Mouse (Mus musculus): Measurements from ENCODE around the gene Clec12b. TPM values are rescaled to one million over a fixed set of nuclear protein-coding genes. Genes with fewer than 3 reads are reported as not detected.

Clec12b gene
- polyA plus RNA-seq (2015; fragmentation: Nextera tagmentation; extraction: Ambion mirVana): not detected in 2 replicates

- H3K27ac ChIP-seq: no peak within 1 kb of the TSS
- H3K9me3 ChIP-seq: no peaks in the 10 kb centered on the region
- no peaks in the 10 kb centered on the region for H3K27me3 ChIP-seq
- H3K9ac ChIP-seq: no peak within 1 kb of the TSS
- no peaks in the 10 kb centered on the region for H3K36me3 ChIP-seq
- 75% methylated on average over 2 of the region's 2 CpGs for WGBS
- H3K4me1 ChIP-seq: no peaks in the 10 kb centered on the region
- no peak within 1 kb of the TSS for H3K4me2 ChIP-seq
- H3K4me3 ChIP-seq: no peak within 1 kb of the TSS
- ATAC-seq (ENCODE audit: insufficient number of reproducible peaks, low FRiP score, low TSS enrichment, low read depth): no peak
These were observed at the start of gene Clec12b for GRCm38 (mm10) chr6:129385774-129386173. Gene Clec12b (minus strand): TSS chr6:129385874.

DNA sequence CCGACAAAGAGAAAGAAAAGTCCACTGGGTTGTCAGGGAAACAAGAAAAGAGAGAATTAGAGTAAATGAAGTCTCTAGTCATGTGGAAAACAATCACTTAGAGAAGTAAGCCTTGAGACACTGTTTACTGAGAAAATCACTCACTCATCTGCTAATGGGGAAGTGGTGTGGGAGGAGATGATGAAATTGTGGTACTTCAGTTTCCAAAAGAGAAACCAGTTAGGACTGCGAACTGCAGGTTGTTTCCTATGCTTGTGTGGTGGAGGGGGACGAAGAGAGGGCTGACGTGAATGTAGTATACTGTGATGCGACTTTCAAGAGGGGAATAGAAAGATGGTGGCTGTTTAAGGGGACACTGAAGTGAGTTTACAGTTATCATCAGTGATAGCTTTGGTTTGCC, 48.6 kb upstream of the Clec12b start:
- no peaks in the 10 kb centered on the region for H3K9me3 ChIP-seq
- H3K36me3 ChIP-seq: no peaks in the 10 kb centered on the region
- no peaks in the 10 kb centered on the region for H3K4me1 ChIP-seq
- no peak overlapping the region for H3K9ac ChIP-seq
- WGBS: 81% methylated on average over 5 of the region's 5 CpGs
- no peak overlapping the region for H3K27ac ChIP-seq
- no peaks in the 10 kb centered on the region for H3K27me3 ChIP-seq
- H3K4me2 ChIP-seq: no peak overlapping the region
- no peak overlapping the region for H3K4me3 ChIP-seq
- no peak for ATAC-seq (ENCODE audit: insufficient number of reproducible peaks, low FRiP score, low TSS enrichment, low read depth)

DNA sequence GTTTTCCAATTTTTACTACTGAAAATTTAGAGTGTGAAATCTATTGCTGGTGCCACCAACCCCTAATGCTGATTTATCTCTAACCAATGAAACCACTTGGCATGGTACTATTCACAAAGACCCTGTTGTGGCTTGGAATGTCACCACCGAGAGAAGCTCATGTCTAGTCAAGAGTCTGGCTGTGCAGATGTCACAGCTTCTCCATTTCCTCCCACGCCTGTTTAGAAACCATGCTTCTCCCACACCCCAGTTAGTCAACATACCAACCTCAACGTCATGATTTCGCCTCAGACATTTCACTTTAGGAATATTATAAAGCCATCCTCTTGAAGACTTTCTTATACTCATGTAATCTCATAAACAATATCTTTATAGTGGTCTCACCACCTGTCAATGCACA, 41.6 kb upstream of the Clec12b start:
- Histone ChIP-seq H3K27me3 (no peaks in the 10 kb centered on the region), H3K27ac (no peak overlapping the region), H3K9me3 (no peaks in the 10 kb centered on the region), H3K36me3 (no peaks in the 10 kb centered on the region), H3K4me1 (peaks cover 7% of the 10 kb centered on the region), H3K9ac (no peak overlapping the region), H3K4me2 (no peak overlapping the region), H3K4me3 (no peak overlapping the region)
- ATAC-seq (ENCODE audit: insufficient number of reproducible peaks, low FRiP score, low TSS enrichment, low read depth): no peak
- WGBS: 73% methylated on average over 4 of the region's 4 CpGs

DNA sequence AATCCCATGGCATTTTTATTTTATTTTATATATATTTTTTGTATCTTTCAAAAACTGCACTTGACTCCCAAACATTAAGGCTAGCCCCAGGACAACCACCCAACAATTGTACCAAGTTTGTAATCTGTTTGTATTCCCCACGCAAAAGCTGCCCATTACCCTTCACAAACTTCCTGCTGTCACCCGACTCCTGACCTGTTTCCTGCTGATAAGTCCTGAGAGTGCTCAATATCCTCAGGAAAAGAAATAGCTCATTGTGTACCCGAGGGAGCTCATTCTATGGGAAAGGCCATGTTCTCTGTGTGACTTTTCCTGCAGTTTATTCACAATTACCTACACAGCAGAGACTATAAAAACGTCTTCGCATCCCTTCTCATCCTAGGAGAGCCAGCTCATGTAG, 40.1 kb upstream of the Clec12b start:
- H3K4me2 ChIP-seq: no peak overlapping the region
- H3K4me3 ChIP-seq: no peak overlapping the region
- H3K9me3 ChIP-seq: no peaks in the 10 kb centered on the region
- H3K27me3 ChIP-seq: no peaks in the 10 kb centered on the region
- peaks cover 7% of the 10 kb centered on the region for H3K4me1 ChIP-seq
- 25% methylated on average over 5 of the region's 5 CpGs for WGBS
- no peak overlapping the region for H3K9ac ChIP-seq
- no peaks in the 10 kb centered on the region for H3K36me3 ChIP-seq
- no peak; the same call in 1 of the 2 replicates for ATAC-seq (ENCODE audit: insufficient number of reproducible peaks, low FRiP score, low TSS enrichment, low read depth)
- H3K27ac ChIP-seq: no peak overlapping the region

- ATAC-seq (ENCODE audit: insufficient number of reproducible peaks, low FRiP score, low TSS enrichment, low read depth): no peak
- 60% methylated on average over 5 of the region's 5 CpGs for WGBS
- Histone ChIP-seq H3K4me2 (no peak overlapping the region), H3K27ac (no peak overlapping the region), H3K4me3 (no peak overlapping the region), H3K9ac (no peak overlapping the region), H3K9me3 (no peaks in the 10 kb centered on the region), H3K4me1 (peaks cover 7% of the 10 kb centered on the region), H3K27me3 (no peaks in the 10 kb centered on the region), H3K36me3 (no peaks in the 10 kb centered on the region)
These were observed 39.5 kb upstream of the Clec12b start for GRCm38 (mm10) chr6:129425217-129425616.

DNA sequence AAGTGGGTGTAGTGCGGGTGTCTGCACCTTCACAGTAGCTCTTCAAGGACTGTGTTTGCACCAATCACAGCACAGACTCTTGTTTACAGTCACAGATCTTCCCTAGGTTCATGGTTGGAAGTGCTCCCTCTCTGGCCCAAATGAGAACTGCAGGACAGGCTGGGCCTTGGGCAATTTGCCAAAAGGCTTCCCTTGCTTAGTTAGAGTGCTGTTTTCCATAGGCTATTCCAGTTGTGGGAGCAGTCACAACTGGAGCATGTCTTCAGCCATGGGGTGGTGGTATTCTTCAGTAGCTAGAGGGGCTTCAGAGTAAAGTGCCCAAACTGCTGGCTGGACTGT, 38.0 kb upstream of the Clec12b start:
- Histone ChIP-seq H3K4me2 (no peak overlapping the region), H3K27ac (no peak overlapping the region), H3K9ac (no peak overlapping the region), H3K9me3 (no peaks in the 10 kb centered on the region), H3K4me3 (no peak overlapping the region), H3K27me3 (no peaks in the 10 kb centered on the region), H3K36me3 (no peaks in the 10 kb centered on the region), H3K4me1 (peaks cover 7% of the 10 kb centered on the region)
- ATAC-seq (ENCODE audit: insufficient number of reproducible peaks, low FRiP score, low TSS enrichment, low read depth): 0 out of 2 replicates have a peak, but pooled peaks have one; percentile 25
- 14% methylated on average over 1 of the region's 1 CpGs for WGBS

GRCm38 (mm10) chr6:129423040-129423733, 37.5 kb upstream of the Clec12b start:
- no peaks in the 10 kb centered on the region for H3K27me3 ChIP-seq
- peak; percentile 90 for ATAC-seq (ENCODE audit: insufficient number of reproducible peaks, low FRiP score, low TSS enrichment, low read depth)
- no peaks in the 10 kb centered on the region for H3K36me3 ChIP-seq
- no peak overlapping the region for H3K4me2 ChIP-seq
- H3K9ac ChIP-seq: no peak overlapping the region
- peaks cover 7% of the 10 kb centered on the region for H3K4me1 ChIP-seq
- 0 out of 2 replicates have a peak overlapping the region, but pooled peaks have one; percentile 33 for H3K27ac ChIP-seq
- 55% methylated on average over 4 of the region's 4 CpGs for WGBS
- H3K4me3 ChIP-seq: no peak overlapping the region
- no peaks in the 10 kb centered on the region for H3K9me3 ChIP-seq

GRCm38 (mm10) chr6:129422311-129422710, 36.6 kb upstream of the Clec12b start:
- H3K9ac ChIP-seq: no peak overlapping the region
- H3K9me3 ChIP-seq: no peaks in the 10 kb centered on the region
- ATAC-seq (ENCODE audit: insufficient number of reproducible peaks, low FRiP score, low TSS enrichment, low read depth): no peak
- no peak overlapping the region for H3K27ac ChIP-seq
- no peak overlapping the region for H3K4me3 ChIP-seq
- H3K36me3 ChIP-seq: no peaks in the 10 kb centered on the region
- 71% methylated on average over 3 of the region's 3 CpGs for WGBS
- peaks cover 7% of the 10 kb centered on the region for H3K4me1 ChIP-seq
- H3K27me3 ChIP-seq: no peaks in the 10 kb centered on the region
- H3K4me2 ChIP-seq: no peak overlapping the region

DNA sequence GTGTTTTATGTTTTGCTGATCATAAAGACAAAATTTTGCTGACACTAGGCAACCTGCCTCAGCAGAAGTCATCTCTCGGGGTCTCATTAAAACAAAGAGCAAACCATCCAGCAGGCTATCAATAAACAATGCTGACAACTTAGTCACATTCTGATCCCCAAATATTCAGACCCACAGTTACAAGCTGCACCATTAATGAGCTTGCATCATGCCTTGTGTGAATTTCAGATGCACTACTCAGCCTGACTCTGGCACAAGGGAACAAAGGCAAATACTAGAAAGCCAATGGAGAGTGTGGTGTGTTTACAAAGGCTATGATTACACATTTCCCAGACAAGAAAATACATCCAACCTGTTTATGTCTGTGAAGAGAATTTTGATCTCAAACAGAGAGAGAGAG, 28.5 kb upstream of the Clec12b start:
- Histone ChIP-seq H3K27me3 (no peaks in the 10 kb centered on the region), H3K4me2 (no peak overlapping the region), H3K4me3 (no peak overlapping the region), H3K9ac (no peak overlapping the region), H3K4me1 (no peaks in the 10 kb centered on the region), H3K27ac (no peak overlapping the region), H3K9me3 (no peaks in the 10 kb centered on the region), H3K36me3 (no peaks in the 10 kb centered on the region)
- WGBS: 73% methylated on average over 1 of the region's 1 CpGs
- ATAC-seq (ENCODE audit: insufficient number of reproducible peaks, low FRiP score, low TSS enrichment, low read depth): no peak

DNA sequence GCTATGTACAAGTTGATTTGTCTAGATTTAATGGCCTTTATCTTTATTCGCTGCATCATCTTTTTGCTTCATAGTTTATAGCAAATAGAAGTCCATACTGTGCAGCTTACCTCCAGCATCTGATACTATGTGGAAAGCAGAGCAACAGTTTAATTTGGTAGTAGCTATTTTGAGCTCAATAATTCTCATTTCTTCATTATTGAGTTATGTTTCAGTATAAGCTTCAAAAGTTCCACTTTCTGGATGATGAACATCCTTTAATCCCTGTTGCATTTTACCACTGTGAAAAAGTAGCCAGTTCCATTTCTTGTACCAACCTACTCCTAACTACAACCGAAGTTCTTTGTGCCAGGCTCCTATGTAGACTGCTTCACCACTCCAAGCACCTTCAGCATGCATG, 22.9 kb upstream of the Clec12b start, which contains the start of gene Clec9a:
Gene Clec9a (plus strand): TSS at position 301 of the 400 bp plus-strand sequence.
- no peaks in the 10 kb centered on the region for H3K36me3 ChIP-seq
- no peak for ATAC-seq (ENCODE audit: insufficient number of reproducible peaks, low FRiP score, low TSS enrichment, low read depth)
- no peaks in the 10 kb centered on the region for H3K4me1 ChIP-seq
- WGBS: 86% methylated on average over 2 of the region's 2 CpGs
- H3K4me3 ChIP-seq: no peak within 1 kb of the TSS
- no peaks in the 10 kb centered on the region for H3K9me3 ChIP-seq
- no peaks in the 10 kb centered on the region for H3K27me3 ChIP-seq
- H3K4me2 ChIP-seq: no peak within 1 kb of the TSS
- H3K27ac ChIP-seq: no peak within 1 kb of the TSS
- H3K9ac ChIP-seq: no peak within 1 kb of the TSS

GRCm38 (mm10) chr6:129407324-129407723, 21.6 kb upstream of the Clec12b start:
- 41% methylated on average over 2 of the region's 2 CpGs for WGBS
- no peak overlapping the region for H3K4me3 ChIP-seq
- H3K36me3 ChIP-seq: no peaks in the 10 kb centered on the region
- no peaks in the 10 kb centered on the region for H3K27me3 ChIP-seq
- ATAC-seq (ENCODE audit: insufficient number of reproducible peaks, low FRiP score, low TSS enrichment, low read depth): no peak
- H3K9me3 ChIP-seq: no peaks in the 10 kb centered on the region
- H3K9ac ChIP-seq: no peak overlapping the region
- H3K4me2 ChIP-seq: no peak overlapping the region
- H3K27ac ChIP-seq: no peak overlapping the region
- H3K4me1 ChIP-seq: no peaks in the 10 kb centered on the region

GRCm38 (mm10) chr6:129405999-129406398, 20.3 kb upstream of the Clec12b start:
- H3K27me3 ChIP-seq: no peaks in the 10 kb centered on the region
- no peaks in the 10 kb centered on the region for H3K9me3 ChIP-seq
- no peak overlapping the region for H3K4me2 ChIP-seq
- H3K36me3 ChIP-seq: no peaks in the 10 kb centered on the region
- H3K4me1 ChIP-seq: no peaks in the 10 kb centered on the region
- no peak for ATAC-seq (ENCODE audit: insufficient number of reproducible peaks, low FRiP score, low TSS enrichment, low read depth)
- no peak overlapping the region for H3K9ac ChIP-seq
- H3K4me3 ChIP-seq: no peak overlapping the region
- H3K27ac ChIP-seq: no peak overlapping the region

GRCm38 (mm10) chr6:129403391-129403790, 17.7 kb upstream of the Clec12b start:
- Histone ChIP-seq H3K9ac (no peak overlapping the region), H3K4me2 (no peak overlapping the region), H3K9me3 (no peaks in the 10 kb centered on the region), H3K27me3 (no peaks in the 10 kb centered on the region), H3K27ac (no peak overlapping the region), H3K36me3 (no peaks in the 10 kb centered on the region), H3K4me3 (no peak overlapping the region), H3K4me1 (no peaks in the 10 kb centered on the region)
- 81% methylated on average over 6 of the region's 6 CpGs for WGBS
- ATAC-seq (ENCODE audit: insufficient number of reproducible peaks, low FRiP score, low TSS enrichment, low read depth): no peak
